Mouse (Mus musculus): ENCODE data around the gene Gm20388.

- TF ChIP-seq HCFC1 (IDR thresholded peaks at IDR 0.05; ENCODE audit: borderline replicate concordance, insufficient read depth, low read length) (no peak), ZNF384 (IDR thresholded peaks at IDR 0.05; ENCODE audit: low read depth, low read length) (no peak), ZC3H11A (IDR thresholded peaks at IDR 0.05; ENCODE audit: borderline replicate concordance, low read depth, low read length) (no peak), CHD2 (IDR thresholded peaks at IDR 0.05; ENCODE audit: low read depth, low read length) (no peak), MAFK (IDR thresholded peaks at IDR 0.05; ENCODE audit: insufficient read depth, low read depth, low read length) (no peak)
Observed at GRCm38 (mm10) chr8:124151881-124152280, 4241.2 kb downstream of the Gm20388 start.
